Comparison of ENCODE assay signal across 30 mouse cellular contexts in the genomic region with DNA sequence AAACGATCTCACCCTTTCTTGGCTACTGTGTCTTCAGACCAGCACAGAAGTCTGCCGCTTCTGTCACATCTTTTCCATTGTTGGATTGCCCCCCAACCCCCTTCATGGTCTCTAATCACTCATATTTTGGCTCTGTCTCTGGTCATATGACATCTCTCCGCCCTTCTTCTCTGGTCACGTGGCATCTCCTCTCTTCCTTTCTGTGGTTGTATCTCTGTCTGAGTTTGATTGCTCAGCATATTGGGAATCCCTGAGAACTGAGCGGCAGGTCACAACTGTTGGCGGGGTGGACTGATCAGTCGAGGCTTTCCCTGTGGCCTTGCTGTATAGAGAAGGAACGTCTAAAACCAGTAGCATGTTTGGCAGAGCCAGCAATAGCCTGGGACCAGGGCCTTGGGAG. TPM values are rescaled to one million over a fixed set of nuclear protein-coding genes. Genes with fewer than 3 reads are reported as not detected.
DNase-seq lines count a peak whose midpoint lies in the region; ATAC-seq and TF ChIP-seq lines count a peak whose summit lies in the region.
"Had no signal": no experiment of that assay in that cellular context is flagged by ENCODE, and none has a peak within 500 bp of the region (broad histone marks: within the 10 kb centered on the region; RNA-seq: fewer than 3 reads in every experiment).

No protein-coding gene starts in this region.

- H3K36me3 ChIP-seq in G1E (replicated peaks): peaks cover 3% of the 10 kb centered on the region
- peaks cover 19% of the 10 kb centered on the region; the same call in 1 of the 2 replicates for H3K36me3 ChIP-seq in liver, embryonic 12.5 days
- no peaks in the 10 kb centered on the region for H3K36me3 ChIP-seq in liver, postnatal 0 days (replicated peaks; ENCODE audit: insufficient read depth, low read length)
- no peaks in the 10 kb centered on the region for H3K36me3 ChIP-seq in midbrain, embryonic 16.5 days (ENCODE audit: control insufficient read depth, insufficient read depth, low read length)
- H3K36me3 ChIP-seq: forebrain, embryonic 12.5 days; heart, embryonic 15.5 days; hindbrain, embryonic 12.5 days; intestine, embryonic 15.5 days; limb, embryonic 13.5 days; stomach, embryonic 15.5 days had no signal

- peaks cover 41% of the 10 kb centered on the region for H3K4me1 ChIP-seq in G1E (ENCODE audit: insufficient read depth, low read depth, low read length)
- peaks cover 94% of the 10 kb centered on the region for H3K4me1 ChIP-seq in liver, embryonic 12.5 days
- peaks cover 18% of the 10 kb centered on the region for H3K4me1 ChIP-seq in liver, postnatal 0 days (ENCODE audit: insufficient read depth)
- H3K4me1 ChIP-seq in midbrain, embryonic 16.5 days (ENCODE audit: control insufficient read depth, insufficient read depth, low read length): no peaks in the 10 kb centered on the region
- H3K4me1 ChIP-seq: forebrain, embryonic 12.5 days; heart, embryonic 15.5 days; intestine, embryonic 15.5 days; stomach, embryonic 15.5 days had no signal

- no peak overlapping the region for H3K4me3 ChIP-seq in G1E (ENCODE audit: low read depth, low read length)
- no peak overlapping the region for H3K4me3 ChIP-seq in liver, embryonic 12.5 days
- H3K4me3 ChIP-seq in liver, postnatal 0 days (ENCODE audit: low read depth, low read length): no peak overlapping the region
- no peak overlapping the region for H3K4me3 ChIP-seq in midbrain, embryonic 16.5 days (ENCODE audit: low read depth, low read length)
- H3K4me3 ChIP-seq: forebrain, embryonic 12.5 days; heart, embryonic 15.5 days; hindbrain, embryonic 12.5 days; intestine, embryonic 15.5 days; limb, embryonic 13.5 days; stomach, embryonic 15.5 days had no signal

- H3K27ac ChIP-seq in liver, embryonic 12.5 days: peak overlapping the region; percentile 87
- H3K27ac ChIP-seq in liver, postnatal 0 days (ENCODE audit: low read depth): no peak overlapping the region
- H3K27ac ChIP-seq in midbrain, embryonic 16.5 days (ENCODE audit: low read length): no peak overlapping the region
- H3K27ac ChIP-seq: forebrain, embryonic 12.5 days; heart, embryonic 15.5 days; hindbrain, embryonic 12.5 days; hindbrain, postnatal 0 days; intestine, embryonic 15.5 days; kidney, postnatal 0 days; limb, embryonic 13.5 days; macrophage; stomach, embryonic 15.5 days had no signal

- H3K9ac ChIP-seq in liver, embryonic 12.5 days: no peak overlapping the region
- H3K9ac ChIP-seq in liver, postnatal 0 days (replicated peaks): 0 out of 2 replicates have a peak overlapping the region, but pooled peaks have one; percentile 16
- H3K9ac ChIP-seq in midbrain, embryonic 16.5 days (ENCODE audit: low read depth, low read length): no peak overlapping the region
- H3K9ac ChIP-seq: forebrain, embryonic 12.5 days; heart, embryonic 15.5 days; hindbrain, embryonic 12.5 days; intestine, embryonic 15.5 days; limb, embryonic 13.5 days; stomach, embryonic 15.5 days had no signal

- TF ChIP-seq EP300 in liver, postnatal 0 days (IDR thresholded peaks at IDR 0.05; ENCODE audit: low read depth): no peak

- 57% methylated on average over 8 of the region's 8 CpGs for WGBS in liver, embryonic 12.5 days (ENCODE audit: insufficient replicate concordance)
- 65% methylated on average over 8 of the region's 8 CpGs for WGBS in liver, postnatal 0 days (ENCODE audit: insufficient replicate concordance)
- 82% methylated on average over 8 of the region's 8 CpGs for WGBS in midbrain, embryonic 16.5 days

- 0 out of 2 replicates have a peak, but pooled peaks cover 5% of the 10 kb centered on the region for H3K27me3 ChIP-seq in G1E (ENCODE audit: insufficient read depth, low read length)
- no peaks in the 10 kb centered on the region for H3K27me3 ChIP-seq in liver, embryonic 12.5 days (replicated peaks)
- H3K27me3 ChIP-seq in liver, postnatal 0 days (ENCODE audit: insufficient read depth, low read length): no peaks in the 10 kb centered on the region
- H3K27me3 ChIP-seq in midbrain, embryonic 16.5 days (ENCODE audit: control insufficient read depth, insufficient read depth, low read depth, low read length): no peaks in the 10 kb centered on the region
- H3K27me3 ChIP-seq: forebrain, embryonic 12.5 days; heart, embryonic 15.5 days; hindbrain, embryonic 12.5 days; intestine, embryonic 15.5 days; limb, embryonic 13.5 days; stomach, embryonic 15.5 days had no signal

- no peaks in the 10 kb centered on the region for H3K9me3 ChIP-seq in G1E (replicated peaks)
- no peaks in the 10 kb centered on the region for H3K9me3 ChIP-seq in liver, embryonic 12.5 days (replicated peaks)
- H3K9me3 ChIP-seq in liver, postnatal 0 days (ENCODE audit: low read length): no peaks in the 10 kb centered on the region
- H3K9me3 ChIP-seq in midbrain, embryonic 16.5 days (replicated peaks; ENCODE audit: control insufficient read depth, low read length, poor library complexity, severe bottlenecking): no peaks in the 10 kb centered on the region
- H3K9me3 ChIP-seq: forebrain, embryonic 12.5 days; heart, embryonic 15.5 days; hindbrain, embryonic 12.5 days; intestine, embryonic 15.5 days; limb, embryonic 13.5 days; stomach, embryonic 15.5 days had no signal

- no peak for TF ChIP-seq CTCF in G1E (IDR thresholded peaks at IDR 0.05; ENCODE audit: low read depth, low read length)
- no peak for TF ChIP-seq CTCF in liver, postnatal 0 days (IDR thresholded peaks at IDR 0.05; ENCODE audit: low read depth)

- DNase-seq in G1E (ENCODE audit: low spot score): no peak
- no peak for DNase-seq in liver, postnatal 0 days
- no peak for DNase-seq in urinary bladder, postnatal 25 days (ENCODE audit: low spot score)
- DNase-seq: adrenal gland, adult 8-10 months; cerebellum, adult 8-10 months; cerebellum, postnatal 36 days; gastrocnemius, postnatal 10 days; kidney, adult 2 months; kidney, postnatal 4 days; lung, adult 2 months; lung, postnatal 10 days; retina, postnatal 1 day; right cerebral cortex, postnatal 14 days; thymus, postnatal 14 days had no signal

- peak overlapping the region; percentile 42 for H3K4me2 ChIP-seq in liver, embryonic 12.5 days
- H3K4me2 ChIP-seq in liver, postnatal 0 days (ENCODE audit: low read depth, low read length): peak overlapping the region; percentile 32
- H3K4me2 ChIP-seq in midbrain, embryonic 16.5 days (ENCODE audit: low read length): no peak overlapping the region
- H3K4me2 ChIP-seq: forebrain, embryonic 12.5 days; heart, embryonic 15.5 days; hindbrain, embryonic 12.5 days; intestine, embryonic 15.5 days; limb, embryonic 13.5 days; midbrain, embryonic 11.5 days; stomach, embryonic 15.5 days had no signal

- peak; percentile 22; the same call in 1 of the 2 replicates for ATAC-seq in G1E (ENCODE audit: extremely low read depth, insufficient number of reproducible peaks, low FRiP score, poor library complexity, severe bottlenecking)
- ATAC-seq in erythroblast, adult 5-6 weeks (replicated peaks; ENCODE audit: low FRiP score, poor library complexity, severe bottlenecking): peak; percentile 63
- ATAC-seq in liver, embryonic 12.5 days: peak; percentile 48; the same call in 1 of the 2 replicates
- ATAC-seq in liver, postnatal 0 days: 0 out of 2 replicates have a peak, but pooled peaks have one; percentile 20
- ATAC-seq in midbrain, embryonic 16.5 days: no peak
- no peak for ATAC-seq in megakaryocyte-erythroid progenitor cell, adult 5-6 weeks (replicated peaks; ENCODE audit: low FRiP score, low TSS enrichment, poor library complexity, severe bottlenecking)
- ATAC-seq: activated CD4-positive, CD25-positive, alpha-beta regulatory T cell, adult 4 months; CD4-positive, CD25-positive, alpha-beta regulatory T cell, adult 4 months; hindbrain, postnatal 0 days; intestine, embryonic 15.5 days had no signal

RNA-seq across cellular contexts. Expression of a gene that starts 10.5 kb away (rescaled TPM):
- total RNA-seq in G1E (2014; fragmentation: Nextera tagmentation) (15.0 and 76.6 TPM in 2 replicates), G1E (2017) (10.4 and 12.1 TPM in 2 replicates)
- 1.6 and 2.4 TPM in 2 replicates for polyA plus RNA-seq in G1E (2012)
- 950 and 990 TPM in 2 replicates for total RNA-seq in erythroblast, adult 5-6 weeks (2015; ENCODE audit: low replicate concordance)
- total RNA-seq in erythroblast, adult 5-6 weeks (2017; ENCODE audit: low replicate concordance): 2,020 and 2,075 TPM in 2 replicates
- 36.4 and 38.7 TPM in 2 replicates for polyA plus RNA-seq in liver, embryonic 12.5 days (2016; fragmentation: Nextera tagmentation; extraction: Ambion mirVana)
- 19.1 and 20.7 TPM in 2 replicates for polyA plus RNA-seq in liver, postnatal 0 days (2015; fragmentation: Nextera tagmentation; extraction: Ambion mirVana)
- polyA plus RNA-seq in midbrain, embryonic 16.5 days (2015; fragmentation: Nextera tagmentation; extraction: Ambion mirVana): 8.0 and 9.9 TPM in 2 replicates
- total RNA-seq in megakaryocyte-erythroid progenitor cell, adult 5-6 weeks (2014; fragmentation: Nextera tagmentation): 35.8 and 41.4 TPM in 2 replicates
- 43.9 and 65.4 TPM in 2 replicates for total RNA-seq in megakaryocyte-erythroid progenitor cell, adult 5-6 weeks (2017)

RNA-seq across cellular contexts. Expression of a gene that starts 37.0 kb away (rescaled TPM):
- 30.3 and 36.2 TPM in 2 replicates for total RNA-seq in G1E (2014; fragmentation: Nextera tagmentation)
- total RNA-seq in G1E (2017): 33.3 and 34.3 TPM in 2 replicates
- polyA plus RNA-seq in G1E (2012): 20.4 and 27.2 TPM in 2 replicates
- 20.4 and 22.8 TPM in 2 replicates for total RNA-seq in erythroblast, adult 5-6 weeks (2015; ENCODE audit: low replicate concordance)
- 18.3 and 20.4 TPM in 2 replicates for total RNA-seq in erythroblast, adult 5-6 weeks (2017; ENCODE audit: low replicate concordance)
- polyA plus RNA-seq in liver, embryonic 12.5 days (2016; fragmentation: Nextera tagmentation; extraction: Ambion mirVana): 14.2 and 14.3 TPM in 2 replicates
- polyA plus RNA-seq in liver, postnatal 0 days (2015; fragmentation: Nextera tagmentation; extraction: Ambion mirVana): 4.2 and 4.9 TPM in 2 replicates
- polyA plus RNA-seq in midbrain, embryonic 16.5 days (2015; fragmentation: Nextera tagmentation; extraction: Ambion mirVana): 10.3 and 12.2 TPM in 2 replicates
- 20.6 and 23.5 TPM in 2 replicates for total RNA-seq in megakaryocyte-erythroid progenitor cell, adult 5-6 weeks (2014; fragmentation: Nextera tagmentation)
- 21.6 and 27.2 TPM in 2 replicates for total RNA-seq in megakaryocyte-erythroid progenitor cell, adult 5-6 weeks (2017)

Comparison
In these comparisons a context has a peak if more than half of its experiments do, and no peak if none do; other contexts are left out.
1. ATAC-seq: peak in G1E (single experiment), erythroblast, adult 5-6 weeks (single experiment), liver, embryonic 12.5 days (single experiment) and liver, postnatal 0 days (single experiment); none in midbrain, embryonic 16.5 days (single experiment) and megakaryocyte-erythroid progenitor cell, adult 5-6 weeks (single experiment).